Mouse (Mus musculus) limb, embryonic 14.5 days (tissue): ENCODE measurements around the gene Abhd2. TPM values are rescaled to one million over a fixed set of nuclear protein-coding genes. Genes with fewer than 3 reads are reported as not detected.

Source experiments
- ATAC-seq: fragments of 200-750 bp; cut with Nextera tagmentation; 2 replicates; pipeline ENCODE4 v1.8.0; 2017; ENCODE audit warnings: low read depth, moderate number of reproducible peaks, moderate TSS enrichment; ENCODE audit not compliant: low FRiP score
- DNase-seq: peaks from one replicate; pipeline ENCODE4 v3.0.0-alpha.2; 2015; ENCODE audit warnings: low spot score
- H3K27ac ChIP-seq: fragments of 300-500 bp; sonication (generic); replicated peaks from 2 replicates; pipeline ENCODE4 v1.5.1; 2014; ENCODE audit warnings: low read depth, mild to moderate bottlenecking, low read length, moderate library complexity, mixed read lengths
- H3K27me3 ChIP-seq: fragments of 300-500 bp; sonication (generic); 2 replicates; pipeline ENCODE4 v1.6.1; 2014; ENCODE audit warnings: low read length, mixed read lengths; ENCODE audit not compliant: control insufficient read depth, insufficient read depth
- H3K36me3 ChIP-seq: fragments of 300-500 bp; sonication (generic); 2 replicates; pipeline ENCODE4 v1.6.1; 2014; ENCODE audit warnings: mild to moderate bottlenecking, low read length, moderate library complexity, mixed read lengths; ENCODE audit not compliant: control insufficient read depth, insufficient read depth
- H3K4me1 ChIP-seq: fragments of 300-500 bp; sonication (generic); 2 replicates; pipeline ENCODE4 v1.6.1; 2014; ENCODE audit warnings: antibody characterized with exemption, low read length, mixed read lengths; ENCODE audit not compliant: control insufficient read depth, insufficient read depth
- H3K4me2 ChIP-seq: fragments of 300-500 bp; sonication (generic); replicated peaks from 2 replicates; pipeline ENCODE4 v1.6.1; 2014; ENCODE audit warnings: low read depth, mild to moderate bottlenecking, low read length, moderate library complexity; ENCODE audit not compliant: severe bottlenecking
- H3K4me3 ChIP-seq: fragments of 300-500 bp; sonication (generic); replicated peaks from 2 replicates; pipeline ENCODE4 v1.5.1; 2014; ENCODE audit warnings: low read length
- H3K9ac ChIP-seq: fragments of 300-500 bp; sonication (generic); 2 replicates; pipeline ENCODE4 v1.6.1; 2014; ENCODE audit warnings: mild to moderate bottlenecking, low read depth, low read length, moderate library complexity; ENCODE audit not compliant: severe bottlenecking
- H3K9me3 ChIP-seq: fragments of 300-500 bp; sonication (generic); 2 replicates; pipeline ENCODE4 v1.6.1; 2016; ENCODE audit warnings: low read length; ENCODE audit not compliant: control insufficient read depth
- POLR2A ChIP-seq: fragments of 200-500 bp; IDR thresholded peaks from 2 replicates; pipeline ENCODE4 v1.8.0; 2012; ENCODE audit warnings: inconsistent platforms, mild to moderate bottlenecking, moderate library complexity, borderline replicate concordance; ENCODE audit not compliant: insufficient read depth, insufficient read length; ENCODE audit errors: extremely low read depth
- WGBS: fragments of 180-500 bp; shearing (Covaris S2); extraction: QIAGEN DNeasy Blood & Tissue Kit; methylation state at CpG from one replicate; pipeline ENCODE4 v1.1.7; 2014; 5-methylcytosine and 5-hydroxymethylcytosine counted together
- polyA plus RNA-seq, 2 experiments: library from polyadenylated mRNA; depleted of rRNA in 1 of 2; stranded (reverse) in 1 of 2; unstranded in 1 of 2; fragments of >200 nt; fragmentation: Nextera tagmentation in 1 of 2; extraction: Ambion mirVana in 1 of 2; gene quantifications; 2 replicates each; pipeline versions ENCODE4 v1.2.1 to v1.2.3; 2012 to 2014

Gene Abhd2
- polyA plus RNA-seq, 2 experiments, result 7.8 to 10.9 TPM

GRCm38 (mm10) chr7:79393924-79394323, 120.9 kb downstream of the Abhd2 start:
- no peak for DNase-seq
- H3K4me3 ChIP-seq, result no peak overlapping the region
- no peak for ATAC-seq
- peaks cover 12% of the 10 kb centered on the region; the same call in 1 of the 2 replicates for H3K4me1 ChIP-seq
- no peak overlapping the region for H3K4me2 ChIP-seq
- no peaks in the 10 kb centered on the region for H3K9me3 ChIP-seq
- TF ChIP-seq POLR2A, result no peak
- H3K27me3 ChIP-seq, result no peaks in the 10 kb centered on the region
- no peak overlapping the region for H3K9ac ChIP-seq
- 95% methylated on average over 7 of the region's 7 CpGs for WGBS
- no peak overlapping the region for H3K27ac ChIP-seq
- no peaks in the 10 kb centered on the region for H3K36me3 ChIP-seq

GRCm38 (mm10) chr7:79394666-79395065, 121.7 kb downstream of the Abhd2 start:
- H3K4me2 ChIP-seq, result no peak overlapping the region
- ATAC-seq (no peak), DNase-seq (no peak)
- H3K36me3 ChIP-seq, result no peaks in the 10 kb centered on the region
- no peak for TF ChIP-seq POLR2A
- no peak overlapping the region for H3K9ac ChIP-seq
- no peak overlapping the region for H3K4me3 ChIP-seq
- H3K27me3 ChIP-seq, result no peaks in the 10 kb centered on the region
- H3K27ac ChIP-seq, result no peak overlapping the region
- peaks cover 12% of the 10 kb centered on the region; the same call in 1 of the 2 replicates for H3K4me1 ChIP-seq
- no peaks in the 10 kb centered on the region for H3K9me3 ChIP-seq
- 72% methylated on average over 7 of the region's 7 CpGs for WGBS

GRCm38 (mm10) chr7:79395186-79395585, 122.2 kb downstream of the Abhd2 start:
- no peak overlapping the region for H3K4me3 ChIP-seq
- no peaks in the 10 kb centered on the region for H3K9me3 ChIP-seq
- 87% methylated on average over 7 of the region's 7 CpGs for WGBS
- ATAC-seq (no peak), DNase-seq (no peak)
- no peaks in the 10 kb centered on the region for H3K27me3 ChIP-seq
- TF ChIP-seq POLR2A, result no peak
- no peak overlapping the region for H3K27ac ChIP-seq
- H3K4me2 ChIP-seq, result no peak overlapping the region
- H3K4me1 ChIP-seq, result peaks cover 12% of the 10 kb centered on the region; the same call in 1 of the 2 replicates
- H3K9ac ChIP-seq, result no peak overlapping the region
- no peaks in the 10 kb centered on the region for H3K36me3 ChIP-seq

GRCm38 (mm10) chr7:79397446-79397963, 124.5 kb downstream of the Abhd2 start:
- Histone ChIP-seq H3K9me3 (no peaks in the 10 kb centered on the region), H3K27me3 (no peaks in the 10 kb centered on the region), H3K9ac (peak overlapping the region; percentile 17; the same call in 1 of the 2 replicates), H3K36me3 (no peaks in the 10 kb centered on the region), H3K4me1 (peaks cover 6% of the 10 kb centered on the region; the same call in 1 of the 2 replicates), H3K4me3 (no peak overlapping the region), H3K27ac (no peak overlapping the region), H3K4me2 (no peak overlapping the region)
- ATAC-seq (no peak), DNase-seq (no peak)
- TF ChIP-seq POLR2A, result no peak
- WGBS, result 35% methylated on average over 10 of the region's 10 CpGs

GRCm38 (mm10) chr7:79398426-79398825, 125.4 kb downstream of the Abhd2 start:
- Histone ChIP-seq H3K27ac (no peak overlapping the region), H3K36me3 (no peaks in the 10 kb centered on the region), H3K9ac (no peak overlapping the region), H3K9me3 (no peaks in the 10 kb centered on the region), H3K4me2 (no peak overlapping the region), H3K4me1 (no peaks in the 10 kb centered on the region), H3K27me3 (no peaks in the 10 kb centered on the region), H3K4me3 (no peak overlapping the region)
- WGBS, result 83% methylated on average over 8 of the region's 8 CpGs
- no peak for TF ChIP-seq POLR2A
- no peak for ATAC-seq
- DNase-seq, result no peak
